Mouse (Mus musculus) ES-Bruce4 (cell line): ENCODE measurements around the gene Abca4. TPM values are rescaled to one million over a fixed set of nuclear protein-coding genes. Genes with fewer than 3 reads are reported as not detected.

Source experiments
- H3K27ac ChIP-seq: 2 replicates; pipeline ENCODE4 v1.5.1; 2012; ENCODE audit warnings: low read length, inconsistent platforms; ENCODE audit not compliant: insufficient read depth
- H3K27me3 ChIP-seq: 2 replicates; pipeline ENCODE4 v1.6.1; 2012; ENCODE audit warnings: mild to moderate bottlenecking, low read length, inconsistent platforms; ENCODE audit not compliant: control insufficient read depth, poor library complexity, insufficient read depth, severe bottlenecking
- H3K36me3 ChIP-seq: 2 replicates; pipeline ENCODE4 v1.6.1; 2012; ENCODE audit warnings: inconsistent platforms, mild to moderate bottlenecking, low read length, moderate library complexity; ENCODE audit not compliant: control insufficient read depth, poor library complexity, insufficient read depth, severe bottlenecking
- H3K4me1 ChIP-seq: one replicate; pipeline ENCODE4 v1.8.1; 2011; ENCODE audit warnings: low read length; ENCODE audit not compliant: control insufficient read depth, insufficient read depth
- H3K4me3 ChIP-seq: 2 replicates; pipeline ENCODE4 v1.5.1; 2011; ENCODE audit warnings: low read depth, mild to moderate bottlenecking, low read length
- H3K9ac ChIP-seq: 2 replicates; pipeline ENCODE4 v1.6.1; 2012; ENCODE audit warnings: low read depth, mild to moderate bottlenecking, inconsistent platforms; ENCODE audit not compliant: poor library complexity, severe bottlenecking
- H3K9me3 ChIP-seq: replicated peaks from 2 replicates; pipeline ENCODE4 v1.6.1; 2012; ENCODE audit warnings: mild to moderate bottlenecking, low read length, inconsistent platforms; ENCODE audit not compliant: control insufficient read depth, poor library complexity, insufficient read depth, severe bottlenecking
- CTCF ChIP-seq: IDR thresholded peaks from one replicate; pipeline ENCODE4 v1.8.1; 2011; ENCODE audit warnings: low read depth, low read length
- EP300 ChIP-seq: IDR thresholded peaks from 2 replicates; pipeline ENCODE4 v1.6.1; 2011; ENCODE audit warnings: low read depth, low read length; ENCODE audit not compliant: insufficient read depth
- POLR2A ChIP-seq: IDR thresholded peaks from one replicate; pipeline ENCODE4 v1.8.1; 2011; ENCODE audit warnings: low read length; ENCODE audit not compliant: insufficient read depth
- polyA plus RNA-seq: library from polyadenylated mRNA; stranded (reverse); fragments of >200 nt; gene quantifications from 2 replicates; pipeline ENCODE4 v1.2.4, GENCODE M21; 2011; ENCODE audit warnings: low read depth; ENCODE audit not compliant: missing spikeins, insufficient read depth, insufficient read length

Abca4 gene
- polyA plus RNA-seq, 1 experiment: 0.81 TPM

DNA sequence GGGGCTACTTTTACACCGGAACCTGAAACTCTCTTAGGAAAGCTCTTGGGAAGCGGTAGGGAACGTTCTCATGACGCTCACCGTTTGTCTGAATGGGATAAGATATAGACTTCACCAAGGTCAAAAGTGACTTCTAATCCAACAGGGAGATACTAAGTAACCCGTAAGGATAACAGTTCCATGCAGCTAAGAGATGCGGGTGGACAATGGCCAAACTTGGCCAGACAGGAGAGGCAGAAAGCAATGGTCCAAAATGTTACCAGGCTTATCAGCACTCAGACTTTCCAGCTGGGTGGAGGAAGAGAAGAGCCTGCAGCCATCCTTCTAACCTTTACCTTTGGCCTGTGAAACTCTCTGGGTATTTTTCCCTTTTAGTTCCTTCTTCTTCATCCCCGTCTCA lies 16.5 kb upstream of the Abca4 start:
- H3K27me3 ChIP-seq: no peaks in the 10 kb centered on the region
- peaks cover 10% of the 10 kb centered on the region; the same call in 1 of the 2 replicates for H3K9me3 ChIP-seq
- H3K4me3 ChIP-seq: no peak overlapping the region
- H3K4me1 ChIP-seq: no peaks in the 10 kb centered on the region
- no peak overlapping the region for H3K9ac ChIP-seq
- H3K36me3 ChIP-seq: no peaks in the 10 kb centered on the region
- no peak for TF ChIP-seq EP300
- no peak for TF ChIP-seq POLR2A
- TF ChIP-seq CTCF: no peak
- H3K27ac ChIP-seq: no peak overlapping the region

DNA sequence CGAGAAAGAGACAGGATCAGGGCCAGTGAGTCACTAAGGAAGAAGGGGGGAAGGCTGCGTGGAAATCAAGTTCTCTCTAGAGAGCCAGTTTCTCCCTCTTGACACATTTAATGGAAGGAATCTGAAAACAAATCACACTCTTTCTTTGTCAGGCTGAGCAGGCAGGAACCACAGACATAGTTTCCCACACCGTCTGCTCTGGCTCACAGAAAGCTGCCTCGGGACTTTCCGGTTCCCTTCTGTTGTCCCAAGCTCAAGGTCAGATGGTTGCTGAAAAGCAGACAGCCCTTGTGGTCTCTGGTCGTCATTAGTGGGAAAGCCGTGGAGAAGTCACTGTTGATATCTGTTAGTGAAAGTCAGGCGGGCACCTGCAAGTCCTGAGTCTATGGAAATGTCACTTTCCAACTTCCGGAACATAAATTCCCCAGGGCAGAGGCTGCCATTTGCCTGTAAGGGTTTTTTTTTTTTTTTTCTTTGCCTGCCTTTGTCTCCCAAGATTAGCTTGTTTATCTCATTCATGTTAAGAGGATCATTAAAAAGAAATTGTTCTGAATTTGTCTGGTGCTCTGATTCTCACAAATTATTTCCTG lies 10.9 kb upstream of the Abca4 start:
- H3K4me1 ChIP-seq: no peaks in the 10 kb centered on the region
- H3K27ac ChIP-seq: 0 out of 2 replicates have a peak overlapping the region, but pooled peaks have one; percentile 33
- no peak overlapping the region for H3K9ac ChIP-seq

DNA sequence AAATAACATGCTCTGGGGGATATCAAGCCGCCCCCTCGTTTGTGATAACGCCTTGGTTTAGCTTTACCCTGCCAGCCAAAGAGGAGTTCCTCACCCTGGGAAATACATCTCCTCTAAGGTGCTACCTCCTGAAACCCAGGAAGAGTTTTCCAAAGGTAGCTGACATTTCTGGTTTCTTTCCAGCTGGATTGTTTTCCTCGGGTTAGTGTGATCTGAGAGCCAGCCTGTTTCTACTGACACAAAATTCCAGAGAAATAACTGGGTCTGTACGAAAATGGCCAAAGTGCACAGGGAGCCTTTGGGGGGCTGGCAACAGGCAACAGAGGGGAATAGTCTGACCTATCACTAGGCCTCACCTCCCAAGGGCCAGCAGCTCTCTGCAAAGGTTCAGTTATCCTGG lies 10.0 kb upstream of the Abca4 start:
- Histone ChIP-seq H3K36me3 (no peaks in the 10 kb centered on the region), H3K4me3 (no peak overlapping the region), H3K9me3 (0 out of 2 replicates have a peak, but pooled peaks cover 4% of the 10 kb centered on the region), H3K27ac (no peak overlapping the region), H3K4me1 (no peaks in the 10 kb centered on the region), H3K9ac (no peak overlapping the region), H3K27me3 (no peaks in the 10 kb centered on the region)
- no peak for TF ChIP-seq EP300
- TF ChIP-seq POLR2A: no peak
- TF ChIP-seq CTCF: no peak

More for the DNA sequence above, 10.9 kb upstream of the Abca4 start:
- no peak overlapping the region for H3K4me3 ChIP-seq
- no peaks in the 10 kb centered on the region for H3K36me3 ChIP-seq
- 0 out of 2 replicates have a peak, but pooled peaks have one; percentile 12 for TF ChIP-seq EP300
- no peak for TF ChIP-seq POLR2A
- TF ChIP-seq CTCF: no peak
- peaks cover 9% of the 10 kb centered on the region; the same call in 1 of the 2 replicates for H3K9me3 ChIP-seq
- no peaks in the 10 kb centered on the region for H3K27me3 ChIP-seq

DNA sequence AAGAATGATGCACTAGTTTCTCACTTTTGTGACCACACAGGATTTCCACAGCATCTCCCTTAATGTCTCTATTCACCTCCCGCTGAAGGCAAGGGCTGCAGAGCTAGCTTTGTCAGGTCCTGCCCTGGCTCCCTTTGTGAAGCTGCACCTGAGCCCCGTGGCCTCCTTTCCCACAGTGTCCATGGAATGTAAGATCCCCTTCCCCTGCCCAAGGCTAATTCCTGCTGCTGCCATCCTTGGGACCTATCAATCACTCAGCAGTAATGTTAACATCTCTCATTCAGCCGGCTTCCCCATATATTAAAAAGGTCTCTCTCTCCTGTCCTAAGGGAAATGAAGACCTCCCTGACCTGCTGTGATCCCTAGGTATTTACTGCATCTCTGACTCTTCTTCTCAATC lies 9.2 kb upstream of the Abca4 start:
- no peak overlapping the region for H3K27ac ChIP-seq
- TF ChIP-seq CTCF (no peak), POLR2A (no peak), EP300 (no peak)
- H3K4me3 ChIP-seq: no peak overlapping the region
- no peaks in the 10 kb centered on the region for H3K9me3 ChIP-seq
- H3K9ac ChIP-seq: no peak overlapping the region
- H3K36me3 ChIP-seq: no peaks in the 10 kb centered on the region
- H3K27me3 ChIP-seq: no peaks in the 10 kb centered on the region
- no peaks in the 10 kb centered on the region for H3K4me1 ChIP-seq

DNA sequence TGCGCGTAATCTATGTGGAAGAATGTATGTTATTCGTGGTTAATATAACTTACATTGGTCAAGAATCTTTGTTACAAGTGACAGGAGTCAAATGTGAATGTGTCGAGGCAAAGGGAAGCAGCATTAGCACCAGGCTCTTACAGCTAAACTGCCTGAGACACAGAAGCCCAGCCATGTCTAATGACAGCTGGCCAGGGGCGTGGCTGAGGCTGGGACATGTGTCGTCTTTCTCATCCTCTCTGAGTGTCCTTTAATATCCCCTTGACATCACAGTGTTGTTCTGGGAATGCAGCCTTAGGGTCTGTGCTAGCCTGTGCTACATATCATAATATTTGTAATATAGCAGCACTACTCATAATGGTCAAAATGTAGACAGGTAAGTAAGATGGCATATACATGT lies 3.7 kb upstream of the Abca4 start:
- Histone ChIP-seq H3K4me1 (no peaks in the 10 kb centered on the region), H3K4me3 (no peak overlapping the region), H3K36me3 (no peaks in the 10 kb centered on the region), H3K27me3 (no peaks in the 10 kb centered on the region), H3K27ac (no peak overlapping the region), H3K9me3 (no peaks in the 10 kb centered on the region), H3K9ac (no peak overlapping the region)
- TF ChIP-seq POLR2A: no peak
- TF ChIP-seq CTCF: no peak
- TF ChIP-seq EP300: no peak

DNA sequence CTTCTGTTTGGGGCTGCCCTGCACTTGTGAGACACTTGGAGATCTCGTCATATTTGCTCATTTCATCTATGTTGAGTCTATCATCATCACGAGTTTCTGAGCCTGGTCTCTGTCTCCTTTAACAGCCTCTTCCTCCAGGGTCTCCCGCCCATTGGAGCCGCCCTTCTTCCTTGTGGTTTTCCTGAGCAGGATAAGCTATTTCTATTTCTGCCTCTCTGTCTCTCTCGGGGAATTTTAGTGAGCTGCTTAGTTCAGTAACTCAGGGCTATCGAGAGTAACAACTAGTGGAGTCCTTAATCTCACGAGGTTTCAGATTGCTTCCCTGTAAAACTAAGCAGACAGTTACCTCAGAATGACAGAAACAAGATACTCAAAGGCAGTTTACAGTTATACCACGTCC lies 1.1 kb upstream of the Abca4 start:
- Histone ChIP-seq H3K9me3 (no peaks in the 10 kb centered on the region), H3K27me3 (no peaks in the 10 kb centered on the region), H3K9ac (no peak overlapping the region), H3K4me3 (no peak overlapping the region), H3K36me3 (no peaks in the 10 kb centered on the region), H3K4me1 (peaks cover 4% of the 10 kb centered on the region), H3K27ac (no peak overlapping the region)
- TF ChIP-seq POLR2A (no peak), EP300 (no peak), CTCF (no peak)
